Comparison of ENCODE assay signal across 12 mouse cellular contexts in the genomic region with DNA sequence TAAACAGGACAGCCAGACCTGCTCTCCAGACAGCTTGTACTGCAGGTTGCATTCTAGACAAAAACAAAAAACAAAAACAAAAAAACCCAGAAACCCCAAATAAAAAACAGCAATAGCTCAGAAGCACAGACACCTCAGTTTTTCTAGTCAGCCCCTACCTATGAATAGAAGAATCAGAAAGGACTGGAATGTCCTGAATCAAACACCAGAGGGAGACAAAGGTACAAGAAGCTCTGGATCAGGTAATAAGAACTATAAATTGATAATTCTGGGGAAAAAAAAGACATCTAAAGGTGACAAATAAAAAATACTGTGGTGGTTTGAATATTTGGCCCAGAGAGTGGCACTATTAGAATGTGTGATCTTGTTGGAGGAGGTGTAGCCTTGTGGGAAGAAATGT. TPM values are rescaled to one million over a fixed set of nuclear protein-coding genes. Genes with fewer than 3 reads are reported as not detected.
DNase-seq lines count a peak whose midpoint lies in the region; ATAC-seq and TF ChIP-seq lines count a peak whose summit lies in the region.
"Had no signal": no experiment of that assay in that cellular context is flagged by ENCODE, and none has a peak within 500 bp of the region (broad histone marks: within the 10 kb centered on the region; RNA-seq: fewer than 3 reads in every experiment).

No protein-coding gene starts in this region.

- peak; percentile 10 to 38 for DNase-seq in cerebellum, postnatal 10 days
- DNase-seq in cerebellum, adult 8-10 months, result no peak
- no peak for DNase-seq in lung, postnatal 0 days (ENCODE audit: low spot score)
- DNase-seq in lung, postnatal 25 days (ENCODE audit: low spot score), result no peak
- DNase-seq in splenic B cell, adult 2 months (ENCODE audit: low read depth, low spot score), result peak; percentile 32
- no peak for DNase-seq in gastrocnemius, postnatal 10 days
- DNase-seq: heart, postnatal 4 days; kidney, adult 8-10 months; lung, postnatal 4 days had no signal

- H3K27me3 ChIP-seq in intestine, postnatal 0 days (replicated peaks; ENCODE audit: control insufficient read depth, insufficient read depth, low read length), result no peaks in the 10 kb centered on the region
- no peaks in the 10 kb centered on the region for H3K27me3 ChIP-seq in intestine, embryonic 16.5 days (replicated peaks; ENCODE audit: control insufficient read depth, insufficient read depth, low read length)
- H3K27me3 ChIP-seq in lung, postnatal 0 days (replicated peaks; ENCODE audit: insufficient read depth, low read length), result no peaks in the 10 kb centered on the region
- no peaks in the 10 kb centered on the region for H3K27me3 ChIP-seq in splenic B cell, adult 2 months (ENCODE audit: control insufficient read depth, insufficient read depth, low read length, poor library complexity, severe bottlenecking)

- TF ChIP-seq EP300 in lung, postnatal 0 days (IDR thresholded peaks at IDR 0.05), result no peak

- peak; percentile 39; the same call in 1 of the 2 replicates for TF ChIP-seq CTCF in intestine, postnatal 0 days (IDR thresholded peaks at IDR 0.05; ENCODE audit: low read depth)
- TF ChIP-seq CTCF in lung, postnatal 0 days (IDR thresholded peaks at IDR 0.05), result peak; percentile 22; the same call in 1 of the 2 replicates

- H3K4me2 ChIP-seq in intestine, postnatal 0 days (replicated peaks; ENCODE audit: low read depth), result no peak overlapping the region
- no peak overlapping the region for H3K4me2 ChIP-seq in intestine, embryonic 16.5 days (ENCODE audit: low read depth, low read length)
- H3K4me2 ChIP-seq in lung, postnatal 0 days (replicated peaks; ENCODE audit: low read depth, low read length), result no peak overlapping the region
- H3K4me2 ChIP-seq: liver, embryonic 11.5 days had no signal

- no peaks in the 10 kb centered on the region for H3K36me3 ChIP-seq in intestine, postnatal 0 days (ENCODE audit: control insufficient read depth, insufficient read depth)
- no peaks in the 10 kb centered on the region for H3K36me3 ChIP-seq in intestine, embryonic 16.5 days (ENCODE audit: control insufficient read depth, insufficient read depth, low read length)
- H3K36me3 ChIP-seq in lung, postnatal 0 days (ENCODE audit: insufficient read depth, low read length), result no peaks in the 10 kb centered on the region
- no peaks in the 10 kb centered on the region for H3K36me3 ChIP-seq in splenic B cell, adult 2 months (ENCODE audit: control insufficient read depth, insufficient read depth, low read length, poor library complexity, severe bottlenecking)

- H3K9ac ChIP-seq in intestine, postnatal 0 days (ENCODE audit: low read depth, low read length), result no peak overlapping the region
- no peak overlapping the region for H3K9ac ChIP-seq in intestine, embryonic 16.5 days (ENCODE audit: low read depth, low read length)
- H3K9ac ChIP-seq in lung, postnatal 0 days (replicated peaks; ENCODE audit: low read depth), result no peak overlapping the region

- no peak overlapping the region for H3K4me3 ChIP-seq in intestine, postnatal 0 days (ENCODE audit: low read depth, low read length)
- H3K4me3 ChIP-seq in intestine, embryonic 16.5 days (ENCODE audit: low read length), result no peak overlapping the region
- H3K4me3 ChIP-seq in lung, postnatal 0 days (ENCODE audit: low read depth, low read length), result no peak overlapping the region

- no peaks in the 10 kb centered on the region for H3K9me3 ChIP-seq in intestine, postnatal 0 days (ENCODE audit: control insufficient read depth)
- 0 out of 2 replicates have a peak, but pooled peaks cover 7% of the 10 kb centered on the region for H3K9me3 ChIP-seq in intestine, embryonic 16.5 days (ENCODE audit: control insufficient read depth, low read length)
- no peaks in the 10 kb centered on the region for H3K9me3 ChIP-seq in lung, postnatal 0 days (ENCODE audit: low read length)

- ATAC-seq in intestine, postnatal 0 days, result no peak
- no peak for ATAC-seq in intestine, embryonic 16.5 days
- ATAC-seq in lung, postnatal 0 days, result no peak

- H3K4me1 ChIP-seq in intestine, postnatal 0 days (replicated peaks; ENCODE audit: control insufficient read depth, insufficient read depth, low read length), result no peaks in the 10 kb centered on the region
- H3K4me1 ChIP-seq in intestine, embryonic 16.5 days (ENCODE audit: control insufficient read depth, insufficient read depth, low read length), result no peaks in the 10 kb centered on the region
- H3K4me1 ChIP-seq in lung, postnatal 0 days (ENCODE audit: insufficient read depth, low read depth, low read length), result no peaks in the 10 kb centered on the region

- no peak overlapping the region for H3K27ac ChIP-seq in intestine, postnatal 0 days (ENCODE audit: low read depth, low read length)
- H3K27ac ChIP-seq in intestine, embryonic 16.5 days (ENCODE audit: low read length), result no peak overlapping the region
- no peak overlapping the region for H3K27ac ChIP-seq in lung, postnatal 0 days (ENCODE audit: low read length)

RNA-seq across cellular contexts. Expression of gene Dnajc1, which starts 37.3 kb away (rescaled TPM):
- 24.4 and 30.3 TPM in 2 replicates for polyA plus RNA-seq in intestine, postnatal 0 days (2015; fragmentation: Nextera tagmentation; extraction: Ambion mirVana)
- polyA plus RNA-seq in intestine, embryonic 16.5 days (2015; fragmentation: Nextera tagmentation; extraction: Ambion mirVana), result 27.4 and 30.6 TPM in 2 replicates
- polyA plus RNA-seq in lung, postnatal 0 days (2015; fragmentation: Nextera tagmentation; extraction: Ambion mirVana), result 47.5 and 54.4 TPM in 2 replicates
- total RNA-seq in gastrocnemius, postnatal 10 days (2021), result 10 to 100 TPM; 13.4 to 18.3 TPM

Comparison
In these comparisons a context has a peak if more than half of its experiments do, and no peak if none do; other contexts are left out.
1. DNase-seq: peak in cerebellum, postnatal 10 days (2 of 2) and splenic B cell, adult 2 months (single experiment); none in cerebellum, adult 8-10 months (single experiment), lung, postnatal 0 days (single experiment), lung, postnatal 25 days (single experiment) and gastrocnemius, postnatal 10 days (single experiment).